Mouse (Mus musculus): ENCODE data around the gene Med15. TPM values are rescaled to one million over a fixed set of nuclear protein-coding genes. Genes with fewer than 3 reads are reported as not detected.

Gene Med15
- polyA plus RNA-seq, 1 experiment: 110 TPM

- 88% methylated on average over 2 of the region's 2 CpGs for WGBS
- Histone ChIP-seq H3K27ac (ENCODE audit: insufficient read depth, low read length) (peak overlapping the region; percentile 3; the same call in 1 of the 2 replicates), H3K27me3 (ENCODE audit: control insufficient read depth, insufficient read depth, low read length) (no peaks in the 10 kb centered on the region), H3K36me3 (ENCODE audit: control insufficient read depth, insufficient read depth, low read length) (peaks cover 30% of the 10 kb centered on the region), H3K4me1 (ENCODE audit: control insufficient read depth, insufficient read depth, insufficient read length) (no peaks in the 10 kb centered on the region), H3K4me3 (ENCODE audit: extremely low read depth, insufficient read depth, insufficient read length) (no peak overlapping the region)
- DNase-seq (ENCODE audit: low read depth in 1 of 2, low spot score in 2 of 2): no peak
- TF ChIP-seq POLR2A (IDR thresholded peaks at IDR 0.05; ENCODE audit: low read depth, low read length): no peak
- TF ChIP-seq CTCF (IDR thresholded peaks at IDR 0.05; ENCODE audit: extremely low read depth, insufficient read depth, insufficient read length, insufficient replicate concordance): no peak
These were observed 95.1 kb downstream of the Med15 start for GRCm38 (mm10) chr16:17637610-17638009.

- no peak for DNase-seq (ENCODE audit: low read depth in 1 of 2, low spot score in 2 of 2)
- no peaks in the 10 kb centered on the region for H3K27me3 ChIP-seq (ENCODE audit: control insufficient read depth, insufficient read depth, low read length)
- no peak overlapping the region for H3K4me3 ChIP-seq (ENCODE audit: extremely low read depth, insufficient read depth, insufficient read length)
- H3K4me1 ChIP-seq (ENCODE audit: control insufficient read depth, insufficient read depth, insufficient read length): no peaks in the 10 kb centered on the region
- H3K36me3 ChIP-seq (ENCODE audit: control insufficient read depth, insufficient read depth, low read length): peaks cover 29% of the 10 kb centered on the region
- WGBS: 81% methylated on average over 2 of the region's 2 CpGs
- H3K27ac ChIP-seq (ENCODE audit: insufficient read depth, low read length): no peak overlapping the region
- TF ChIP-seq POLR2A (IDR thresholded peaks at IDR 0.05; ENCODE audit: low read depth, low read length) (no peak), CTCF (IDR thresholded peaks at IDR 0.05; ENCODE audit: extremely low read depth, insufficient read depth, insufficient read length, insufficient replicate concordance) (no peak)
These were observed 95.8 kb downstream of the Med15 start for GRCm38 (mm10) chr16:17636904-17637303.

GRCm38 (mm10) chr16:17633481-17634181 lies 99.1 kb downstream of the Med15 start:
- Histone ChIP-seq H3K36me3 (ENCODE audit: control insufficient read depth, insufficient read depth, low read length) (peaks cover 15% of the 10 kb centered on the region), H3K27me3 (ENCODE audit: control insufficient read depth, insufficient read depth, low read length) (no peaks in the 10 kb centered on the region), H3K4me3 (ENCODE audit: extremely low read depth, insufficient read depth, insufficient read length) (no peak overlapping the region), H3K4me1 (ENCODE audit: control insufficient read depth, insufficient read depth, insufficient read length) (no peaks in the 10 kb centered on the region), H3K27ac (ENCODE audit: insufficient read depth, low read length) (no peak overlapping the region)
- no peak for DNase-seq (ENCODE audit: low read depth in 1 of 2, low spot score in 2 of 2)
- TF ChIP-seq CTCF (IDR thresholded peaks at IDR 0.05; ENCODE audit: extremely low read depth, insufficient read depth, insufficient read length, insufficient replicate concordance) (no peak), POLR2A (IDR thresholded peaks at IDR 0.05; ENCODE audit: low read depth, low read length) (no peak)
- WGBS: 90% methylated on average over 8 of the region's 8 CpGs

- no peaks in the 10 kb centered on the region for H3K4me1 ChIP-seq (ENCODE audit: control insufficient read depth, insufficient read depth, insufficient read length)
- H3K4me3 ChIP-seq (ENCODE audit: extremely low read depth, insufficient read depth, insufficient read length): no peak overlapping the region
- H3K27ac ChIP-seq (ENCODE audit: insufficient read depth, low read length): no peak overlapping the region
- TF ChIP-seq CTCF (IDR thresholded peaks at IDR 0.05; ENCODE audit: extremely low read depth, insufficient read depth, insufficient read length, insufficient replicate concordance): no peak
- no peak for TF ChIP-seq POLR2A (IDR thresholded peaks at IDR 0.05; ENCODE audit: low read depth, low read length)
- H3K27me3 ChIP-seq (ENCODE audit: control insufficient read depth, insufficient read depth, low read length): no peaks in the 10 kb centered on the region
- H3K36me3 ChIP-seq (ENCODE audit: control insufficient read depth, insufficient read depth, low read length): peaks cover 21% of the 10 kb centered on the region
- DNase-seq (ENCODE audit: low read depth in 1 of 2, low spot score in 2 of 2): no peak
- WGBS: 98% methylated on average over 2 of the region's 2 CpGs
These were observed 100.1 kb downstream of the Med15 start for GRCm38 (mm10) chr16:17632580-17632979.

- TF ChIP-seq POLR2A (IDR thresholded peaks at IDR 0.05; ENCODE audit: low read depth, low read length) (no peak), CTCF (IDR thresholded peaks at IDR 0.05; ENCODE audit: extremely low read depth, insufficient read depth, insufficient read length, insufficient replicate concordance) (no peak)
- peaks cover 22% of the 10 kb centered on the region; the same call in 1 of the 2 replicates for H3K36me3 ChIP-seq (ENCODE audit: control insufficient read depth, insufficient read depth, low read length)
- H3K4me3 ChIP-seq (ENCODE audit: extremely low read depth, insufficient read depth, insufficient read length): no peak overlapping the region
- no peak overlapping the region for H3K27ac ChIP-seq (ENCODE audit: insufficient read depth, low read length)
- H3K27me3 ChIP-seq (ENCODE audit: control insufficient read depth, insufficient read depth, low read length): no peaks in the 10 kb centered on the region
- DNase-seq (ENCODE audit: low read depth in 1 of 2, low spot score in 2 of 2): no peak
- H3K4me1 ChIP-seq (ENCODE audit: control insufficient read depth, insufficient read depth, insufficient read length): no peaks in the 10 kb centered on the region
- WGBS: 94% methylated on average over 5 of the region's 5 CpGs
These were observed 106.5 kb downstream of the Med15 start for GRCm38 (mm10) chr16:17626269-17626555.

- no peak overlapping the region for H3K4me3 ChIP-seq (ENCODE audit: extremely low read depth, insufficient read depth, insufficient read length)
- H3K36me3 ChIP-seq (ENCODE audit: control insufficient read depth, insufficient read depth, low read length): peaks cover 22% of the 10 kb centered on the region; the same call in 1 of the 2 replicates
- no peaks in the 10 kb centered on the region for H3K27me3 ChIP-seq (ENCODE audit: control insufficient read depth, insufficient read depth, low read length)
- WGBS: 81% methylated on average over 8 of the region's 8 CpGs
- TF ChIP-seq POLR2A (IDR thresholded peaks at IDR 0.05; ENCODE audit: low read depth, low read length): no peak
- peak; percentile 29; the same call in 1 of the 2 replicates for TF ChIP-seq CTCF (IDR thresholded peaks at IDR 0.05; ENCODE audit: extremely low read depth, insufficient read depth, insufficient read length, insufficient replicate concordance)
- no peak overlapping the region for H3K27ac ChIP-seq (ENCODE audit: insufficient read depth, low read length)
- no peak for DNase-seq (ENCODE audit: low read depth in 1 of 2, low spot score in 2 of 2)
- H3K4me1 ChIP-seq (ENCODE audit: control insufficient read depth, insufficient read depth, insufficient read length): no peaks in the 10 kb centered on the region
These were observed 107.0 kb downstream of the Med15 start for GRCm38 (mm10) chr16:17625488-17626268.

GRCm38 (mm10) chr16:17621936-17622335 lies 110.8 kb downstream of the Med15 start:
- no peak for DNase-seq (ENCODE audit: low read depth in 1 of 2, low spot score in 2 of 2)
- H3K36me3 ChIP-seq (ENCODE audit: control insufficient read depth, insufficient read depth, low read length): peaks cover 5% of the 10 kb centered on the region; the same call in 1 of the 2 replicates
- H3K4me3 ChIP-seq (ENCODE audit: extremely low read depth, insufficient read depth, insufficient read length): no peak overlapping the region
- no peaks in the 10 kb centered on the region for H3K27me3 ChIP-seq (ENCODE audit: control insufficient read depth, insufficient read depth, low read length)
- 93% methylated on average over 1 of the region's 1 CpGs for WGBS
- no peak overlapping the region for H3K27ac ChIP-seq (ENCODE audit: insufficient read depth, low read length)
- TF ChIP-seq POLR2A (IDR thresholded peaks at IDR 0.05; ENCODE audit: low read depth, low read length) (no peak), CTCF (IDR thresholded peaks at IDR 0.05; ENCODE audit: extremely low read depth, insufficient read depth, insufficient read length, insufficient replicate concordance) (no peak)
- no peaks in the 10 kb centered on the region; the same call in 1 of the 2 replicates for H3K4me1 ChIP-seq (ENCODE audit: control insufficient read depth, insufficient read depth, insufficient read length)

All from spleen, adult 2 months (tissue).